In the genomic region with DNA sequence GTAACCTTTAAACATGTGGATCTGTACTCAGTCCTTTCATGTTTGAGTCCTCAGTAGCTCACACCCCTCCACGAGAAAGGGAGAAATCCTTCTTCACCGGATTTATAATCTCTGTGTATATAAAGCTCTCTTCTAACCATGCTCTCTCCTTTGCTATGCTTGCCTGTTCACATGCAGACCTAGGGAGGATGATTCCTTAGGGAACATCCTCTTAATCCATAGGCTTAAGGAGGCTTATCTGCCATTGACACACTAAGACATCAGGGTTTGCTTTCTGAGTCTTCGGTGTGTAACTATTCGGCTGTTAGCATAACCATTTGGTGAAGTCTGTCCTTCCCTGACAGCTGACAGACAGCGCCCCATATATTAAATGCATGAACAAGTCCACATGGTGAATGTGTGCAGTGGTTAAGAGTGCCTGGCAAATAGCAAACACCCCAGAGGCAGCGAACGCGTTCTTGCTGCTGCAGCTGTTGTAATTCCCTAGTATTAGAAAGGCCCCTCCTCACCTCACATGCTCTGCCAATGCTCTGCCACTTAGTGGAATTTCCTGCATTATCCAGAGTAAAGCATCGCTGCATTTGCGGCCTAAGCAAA, we compare ENCODE assay signal across 10 mouse cellular contexts.
"Had no signal": no experiment of that assay in that cellular context is flagged by ENCODE, and none has a peak within 500 bp of the region (broad histone marks: within the 10 kb centered on the region; RNA-seq: fewer than 3 reads in every experiment).

No protein-coding gene starts in this region.

- H3K4me2 ChIP-seq: neural tube, embryonic 13.5 days; stomach, embryonic 15.5 days had no signal

- ATAC-seq: intestine, postnatal 0 days had no signal

- H3K4me3 ChIP-seq: left cerebral cortex, adult 2 months; neural tube, embryonic 13.5 days; stomach, embryonic 15.5 days had no signal

- H3K36me3 ChIP-seq: neural tube, embryonic 13.5 days; stomach, embryonic 15.5 days had no signal

- H3K9me3 ChIP-seq: neural tube, embryonic 13.5 days; stomach, embryonic 15.5 days had no signal

- H3K27ac ChIP-seq: left cerebral cortex, adult 2 months; liver, embryonic 14.5 days; neural tube, embryonic 13.5 days; stomach, embryonic 15.5 days had no signal

- H3K27me3 ChIP-seq: neural tube, embryonic 13.5 days; stomach, embryonic 15.5 days had no signal

- H3K4me1 ChIP-seq: stomach, embryonic 15.5 days had no signal

- H3K9ac ChIP-seq: liver, embryonic 14.5 days; neural tube, embryonic 13.5 days; stomach, embryonic 15.5 days had no signal

- DNase-seq: kidney, adult 8-10 months; kidney, postnatal 25 days; lung, adult 18-20 months; thymus, adult 2 months; thymus, postnatal 4 days had no signal
